Mouse (Mus musculus) intestine, embryonic 14.5 days (tissue): Measurements from ENCODE around the gene Lce1c. TPM values are rescaled to one million over a fixed set of nuclear protein-coding genes. Genes with fewer than 3 reads are reported as not detected.

Experiments
- ATAC-seq: fragments of 200-750 bp; cut with Nextera tagmentation; replicated peaks from 2 replicates; pipeline ENCODE4 v1.8.0; 2017; ENCODE audit warnings: low read depth, moderate number of reproducible peaks, moderate TSS enrichment, moderate library complexity; ENCODE audit not compliant: low FRiP score, low TSS enrichment
- DNase-seq: peaks from one replicate; pipeline ENCODE4 v3.0.0-alpha.2; 2018; ENCODE audit warnings: low spot score
- H3K27ac ChIP-seq: fragments of 300-500 bp; sonication (generic); 2 replicates; pipeline ENCODE4 v1.5.1; 2014; ENCODE audit warnings: low read depth, mild to moderate bottlenecking, control low read depth
- H3K27me3 ChIP-seq: fragments of 300-500 bp; sonication (generic); replicated peaks from 2 replicates; pipeline ENCODE4 v1.6.1; 2014; ENCODE audit warnings: low read length, control low read depth; ENCODE audit not compliant: control insufficient read depth, insufficient read depth
- H3K36me3 ChIP-seq: fragments of 300-500 bp; sonication (generic); 2 replicates; pipeline ENCODE4 v1.6.1; 2014; ENCODE audit warnings: low read length, control low read depth; ENCODE audit not compliant: control insufficient read depth, insufficient read depth
- H3K4me1 ChIP-seq: fragments of 300-500 bp; sonication (generic); replicated peaks from 2 replicates; pipeline ENCODE4 v1.6.1; 2014; ENCODE audit warnings: low read length, control low read depth, mixed read lengths; ENCODE audit not compliant: control insufficient read depth, insufficient read depth
- H3K4me2 ChIP-seq: fragments of 300-500 bp; sonication (generic); 2 replicates; pipeline ENCODE4 v1.6.1; 2014; ENCODE audit warnings: low read length
- H3K4me3 ChIP-seq: fragments of 300-500 bp; sonication (generic); 2 replicates; pipeline ENCODE4 v1.5.1; 2014; ENCODE audit warnings: low read depth, low read length, control low read depth, mixed read lengths
- H3K9ac ChIP-seq: fragments of 300-500 bp; sonication (generic); 2 replicates; pipeline ENCODE4 v1.6.1; 2014; ENCODE audit warnings: mild to moderate bottlenecking, low read length
- H3K9me3 ChIP-seq: fragments of 300-500 bp; sonication (generic); 2 replicates; pipeline ENCODE4 v1.6.1; 2016; ENCODE audit warnings: low read length, control low read depth; ENCODE audit not compliant: control insufficient read depth
- WGBS: fragments of 180-500 bp; shearing (Covaris S2); extraction: QIAGEN DNeasy Blood & Tissue Kit; methylation state at CpG from one replicate; pipeline ENCODE4 v1.1.7; 2014; 5-methylcytosine and 5-hydroxymethylcytosine counted together
- polyA plus RNA-seq: library from polyadenylated mRNA; unstranded; fragments of >200 nt; fragmentation: Nextera tagmentation; extraction: Ambion mirVana; gene quantifications from 2 replicates; pipeline ENCODE4 v1.2.1, GENCODE M21; 2014

Lce1c gene
- polyA plus RNA-seq, 1 experiment from 2014 or later, result not detected

- Histone ChIP-seq H3K4me3 (no peak overlapping the region), H3K4me2 (no peak overlapping the region), H3K9ac (no peak overlapping the region), H3K36me3 (no peaks in the 10 kb centered on the region), H3K4me1 (no peaks in the 10 kb centered on the region), H3K27ac (no peak overlapping the region), H3K27me3 (no peaks in the 10 kb centered on the region), H3K9me3 (no peaks in the 10 kb centered on the region)
- no peak for ATAC-seq
- DNase-seq, result no peak
Observed at GRCm38 (mm10) chr3:92691688-92692087, 12.6 kb downstream of the Lce1c start.

- no peak overlapping the region for H3K9ac ChIP-seq
- H3K9me3 ChIP-seq, result no peaks in the 10 kb centered on the region
- no peaks in the 10 kb centered on the region for H3K27me3 ChIP-seq
- H3K4me3 ChIP-seq, result no peak overlapping the region
- no peaks in the 10 kb centered on the region for H3K36me3 ChIP-seq
- H3K4me2 ChIP-seq, result no peak overlapping the region
- WGBS, result 50% methylated on average over 1 of the region's 1 CpGs
- H3K27ac ChIP-seq, result no peak overlapping the region
- H3K4me1 ChIP-seq, result no peaks in the 10 kb centered on the region
- no peak for ATAC-seq
- DNase-seq, result no peak
Observed at GRCm38 (mm10) chr3:92694613-92695012, 15.6 kb downstream of the Lce1c start.

GRCm38 (mm10) chr3:92708974-92709373, 29.9 kb downstream of the Lce1c start, which contains the start of gene Lce1e:
Gene Lce1e, minus strand, starts transcription at chr3:92709074.
- Histone ChIP-seq H3K9me3 (no peaks in the 10 kb centered on the region), H3K4me1 (no peaks in the 10 kb centered on the region), H3K27me3 (no peaks in the 10 kb centered on the region), H3K9ac (no peak within 1 kb of the TSS), H3K27ac (no peak within 1 kb of the TSS), H3K36me3 (no peaks in the 10 kb centered on the region), H3K4me3 (no peak within 1 kb of the TSS), H3K4me2 (no peak within 1 kb of the TSS)
- ATAC-seq (no peak), DNase-seq (no peak)
- WGBS, result 89% methylated on average over 2 of the region's 2 CpGs

- Histone ChIP-seq H3K4me3 (no peak overlapping the region), H3K4me2 (no peak overlapping the region), H3K27ac (no peak overlapping the region), H3K9ac (no peak overlapping the region), H3K27me3 (no peaks in the 10 kb centered on the region), H3K36me3 (no peaks in the 10 kb centered on the region), H3K9me3 (no peaks in the 10 kb centered on the region), H3K4me1 (no peaks in the 10 kb centered on the region)
- no peak for DNase-seq
- ATAC-seq, result no peak
Observed at GRCm38 (mm10) chr3:92715122-92715521, 36.1 kb downstream of the Lce1c start.

- Histone ChIP-seq H3K4me1 (no peaks in the 10 kb centered on the region), H3K4me2 (no peak within 1 kb of the TSS), H3K9me3 (no peaks in the 10 kb centered on the region), H3K27me3 (no peaks in the 10 kb centered on the region), H3K27ac (no peak within 1 kb of the TSS), H3K9ac (no peak within 1 kb of the TSS), H3K4me3 (no peak within 1 kb of the TSS), H3K36me3 (no peaks in the 10 kb centered on the region)
- DNase-seq, result no peak
- ATAC-seq, result no peak
- 76% methylated on average over 3 of the region's 3 CpGs for WGBS
Observed at GRCm38 (mm10) chr3:92720250-92720649, 41.2 kb downstream of the Lce1c start, which contains the start of gene Lce1f. Gene Lce1f, minus strand, starts transcription at chr3:92720350.

GRCm38 (mm10) chr3:92722631-92723030, 43.6 kb downstream of the Lce1c start:
- Histone ChIP-seq H3K4me1 (no peaks in the 10 kb centered on the region), H3K4me3 (no peak overlapping the region), H3K9me3 (no peaks in the 10 kb centered on the region), H3K9ac (no peak overlapping the region), H3K27ac (no peak overlapping the region), H3K36me3 (no peaks in the 10 kb centered on the region), H3K27me3 (no peaks in the 10 kb centered on the region), H3K4me2 (no peak overlapping the region)
- 88% methylated on average over 5 of the region's 5 CpGs for WGBS
- ATAC-seq (no peak), DNase-seq (no peak)

Other genes with a start within 250 kb of the Lce1c start
- gene Gm9774, start 249.8 kb upstream of the Lce1c start, polyA plus RNA-seq, result 3.7 and 5.1 TPM in 2 replicates
- gene Sprr2k, start 246.7 kb upstream of the Lce1c start, polyA plus RNA-seq, result 0.30 and 0.31 TPM in 2 replicates
- not detected in 2 replicates for gene Sprr1b, start 240.5 kb upstream of the Lce1c start, polyA plus RNA-seq
- not detected in 2 replicates for gene Sprr3, start 220.5 kb upstream of the Lce1c start, polyA plus RNA-seq
- gene Sprr1a, start 193.4 kb upstream of the Lce1c start, polyA plus RNA-seq, result 1.0 and 1.5 TPM in 2 replicates
- not detected in 2 replicates for gene Sprr4, start 178.8 kb upstream of the Lce1c start, polyA plus RNA-seq
- gene 2310046K23Rik, start 144.7 kb upstream of the Lce1c start, polyA plus RNA-seq, result not detected in 2 replicates
- gene Ivl, start 105.5 kb upstream of the Lce1c start, polyA plus RNA-seq, result 0.27 TPM in 1 of 2 replicates, not detected in the other
- not detected in 2 replicates for gene Smcp, start 90.2 kb upstream of the Lce1c start, polyA plus RNA-seq
- gene 2210017I01Rik, start 71.8 kb upstream of the Lce1c start, polyA plus RNA-seq, result not detected in 2 replicates
- gene Lce6a, start 57.6 kb upstream of the Lce1c start, polyA plus RNA-seq, result not detected in 2 replicates
- gene Lce1a1, start 30.9 kb upstream of the Lce1c start, polyA plus RNA-seq, result not detected in 2 replicates
- gene Lce1b, start 22.3 kb upstream of the Lce1c start, polyA plus RNA-seq, result not detected in 2 replicates
- not detected in 2 replicates for gene Lce1a2, start 8.9 kb upstream of the Lce1c start, polyA plus RNA-seq
- gene Lce1d, start 8.0 kb downstream of the Lce1c start, polyA plus RNA-seq, result not detected in 2 replicates
- not detected in 2 replicates for gene Lce1e, start 29.8 kb downstream of the Lce1c start, polyA plus RNA-seq
- gene Lce1f, start 41.1 kb downstream of the Lce1c start, polyA plus RNA-seq, result not detected in 2 replicates
- gene Gm38119, start 59.8 kb downstream of the Lce1c start, polyA plus RNA-seq, result not detected in 2 replicates
- not detected in 2 replicates for gene Lce1g, start 73.1 kb downstream of the Lce1c start, polyA plus RNA-seq
- not detected in 2 replicates for gene Lce1h, start 85.8 kb downstream of the Lce1c start, polyA plus RNA-seq
- gene Lce1i, start 99.7 kb downstream of the Lce1c start, polyA plus RNA-seq, result not detected in 2 replicates
- gene Lce1j, start 111.3 kb downstream of the Lce1c start, polyA plus RNA-seq, result not detected in 2 replicates
- not detected in 2 replicates for gene Lce1k, start 128.6 kb downstream of the Lce1c start, polyA plus RNA-seq
- gene Kprp, start 148.0 kb downstream of the Lce1c start, polyA plus RNA-seq, result not detected in 2 replicates
- gene Lce1l, start 172.0 kb downstream of the Lce1c start, polyA plus RNA-seq, result not detected in 2 replicates
- gene 2310050C09Rik, start 191.0 kb downstream of the Lce1c start, polyA plus RNA-seq, result not detected in 2 replicates
- not detected in 2 replicates for gene Lce3a, start 247.0 kb downstream of the Lce1c start, polyA plus RNA-seq